ENCODE assay signal across 8 mouse cellular contexts in genomic region chr1:153401765-153402164, GRCm38 (mm10). TPM values are rescaled to one million over a fixed set of nuclear protein-coding genes. Genes with fewer than 3 reads are reported as not detected.
A peak's percentile ranks its signal among the peaks of the same experiment; 100 is the strongest.
DNase-seq lines count a peak whose midpoint lies in the region; ATAC-seq and TF ChIP-seq lines count a peak whose summit lies in the region.

No protein-coding gene starts in this region.

- peak; percentile 79 for TF ChIP-seq CTCF in brain, embryonic 14.5 days (IDR thresholded peaks at IDR 0.05; ENCODE audit: borderline replicate concordance, extremely low read depth, insufficient read depth, insufficient read length)
- peak; percentile 77 for TF ChIP-seq CTCF in lung, adult 2 months (IDR thresholded peaks at IDR 0.05; ENCODE audit: insufficient read depth, low read length)

- 0 out of 2 replicates have a peak, but pooled peaks cover 2% of the 10 kb centered on the region for H3K4me1 ChIP-seq in lung, adult 2 months (ENCODE audit: control insufficient read depth, insufficient read depth, low read length)

- 3% methylated on average over 7 of the region's 7 CpGs for WGBS in lung, adult 2 months

- peak; percentile 56 for DNase-seq in MEL-GATA-1-ER (ENCODE audit: extremely low read depth, low read depth)
- peak; percentile 81 for DNase-seq in brain, embryonic 14.5 days (ENCODE audit: low read depth)
- DNase-seq in heart, postnatal 14 days = peak; percentile 73 to 78
- peak; percentile 82 to 84 for DNase-seq in kidney, postnatal 4 days
- DNase-seq in lung, adult 2 months = peak; percentile 53
- DNase-seq in yolk sac, embryonic 10.5 days (ENCODE audit: low spot score) = peak; percentile 72

- no peak overlapping the region for H3K4me3 ChIP-seq in lung, adult 2 months (replicated peaks; ENCODE audit: extremely low read depth, low read depth, low read length)

- TF ChIP-seq POLR2A in brain, embryonic 14.5 days (IDR thresholded peaks at IDR 0.05; ENCODE audit: borderline replicate concordance, extremely low read depth, insufficient read depth, insufficient read length, poor library complexity, severe bottlenecking) = no peak
- TF ChIP-seq POLR2A in lung, adult 2 months (IDR thresholded peaks at IDR 0.05; ENCODE audit: borderline replicate concordance, extremely low read depth, low read depth, low read length) = no peak

- intact Hi-C loops in heart, postnatal 14 days (cut with DNase I) = no loop called here

- ATAC-seq in erythroblast, adult 5-6 weeks (replicated peaks; ENCODE audit: low FRiP score, poor library complexity, severe bottlenecking) = peak; percentile 87
- ATAC-seq in neutrophil, adult 5-6 weeks (ENCODE audit: extremely low read depth, insufficient number of reproducible peaks, low FRiP score, poor library complexity, severe bottlenecking) = peak; percentile 80

RNA-seq across cellular contexts. Expression of gene Shcbp1l, which starts 23.2 kb away (rescaled TPM):
- 0.88 and 1.8 TPM in 2 replicates for polyA plus RNA-seq in brain, embryonic 14.5 days (2012; rRNA removed)
- 0.77 TPM in 1 of 2 replicates, not detected in the other for total RNA-seq in erythroblast, adult 5-6 weeks (2015; ENCODE audit: low replicate concordance)
- 0.26 and 1.4 TPM in 2 replicates for total RNA-seq in erythroblast, adult 5-6 weeks (2017; ENCODE audit: low replicate concordance)
- total RNA-seq in heart, postnatal 14 days (2021) = not detected
- 0.13 and 0.28 TPM in 2 replicates for polyA plus RNA-seq in lung, adult 2 months (2012; rRNA removed)
- 5.5 and 6.1 TPM in 2 replicates for total RNA-seq in neutrophil, adult 5-6 weeks (2017)
